Mouse (Mus musculus): Measurements from ENCODE around the gene H2afy2. TPM values are rescaled to one million over a fixed set of nuclear protein-coding genes. Genes with fewer than 3 reads are reported as not detected.
A peak's percentile ranks its signal among the peaks of the same experiment; 100 is the strongest.

The H2afy2 gene
- polyA plus RNA-seq, 1 experiment from 2014 or later, result 142 TPM

DNA sequence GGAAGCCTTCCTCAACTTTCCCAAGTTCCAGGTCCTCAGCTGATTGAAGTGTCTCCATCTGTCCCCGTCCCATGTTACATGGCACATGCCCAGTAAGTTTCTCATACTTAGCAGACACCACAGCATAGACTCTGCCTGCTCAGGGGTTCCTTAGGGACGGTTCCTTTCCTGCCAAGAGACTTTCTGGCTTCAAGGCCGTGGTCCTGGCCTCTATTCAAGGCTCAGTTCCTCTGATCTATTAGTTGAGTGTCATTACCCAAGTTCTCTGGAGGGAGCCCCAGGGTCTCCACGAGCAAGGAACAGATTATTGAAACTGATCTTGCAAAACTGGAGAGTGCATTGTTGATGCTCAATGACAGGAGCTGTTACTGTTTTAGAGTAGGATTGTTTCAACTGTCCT, 79.3 kb downstream of the H2afy2 start:
- ATAC-seq (ENCODE audit: insufficient read depth) (no peak), DNase-seq (no peak)
- H3K36me3 ChIP-seq (ENCODE audit: insufficient read depth), result peaks cover 16% of the 10 kb centered on the region
- no peak overlapping the region for H3K4me2 ChIP-seq
- H3K27me3 ChIP-seq (ENCODE audit: insufficient read depth, low read length), result no peaks in the 10 kb centered on the region
- H3K4me1 ChIP-seq (ENCODE audit: insufficient read depth), result no peaks in the 10 kb centered on the region
- no peak for TF ChIP-seq CTCF (IDR thresholded peaks at IDR 0.05; ENCODE audit: low read depth)
- no peak overlapping the region for H3K9ac ChIP-seq
- 72% methylated on average over 4 of the region's 4 CpGs for WGBS
- H3K27ac ChIP-seq (ENCODE audit: low read depth), result no peak overlapping the region
- no peak overlapping the region for H3K4me3 ChIP-seq (ENCODE audit: low read depth, low read length)
- no peaks in the 10 kb centered on the region for H3K9me3 ChIP-seq (ENCODE audit: low read depth, low read length)

DNA sequence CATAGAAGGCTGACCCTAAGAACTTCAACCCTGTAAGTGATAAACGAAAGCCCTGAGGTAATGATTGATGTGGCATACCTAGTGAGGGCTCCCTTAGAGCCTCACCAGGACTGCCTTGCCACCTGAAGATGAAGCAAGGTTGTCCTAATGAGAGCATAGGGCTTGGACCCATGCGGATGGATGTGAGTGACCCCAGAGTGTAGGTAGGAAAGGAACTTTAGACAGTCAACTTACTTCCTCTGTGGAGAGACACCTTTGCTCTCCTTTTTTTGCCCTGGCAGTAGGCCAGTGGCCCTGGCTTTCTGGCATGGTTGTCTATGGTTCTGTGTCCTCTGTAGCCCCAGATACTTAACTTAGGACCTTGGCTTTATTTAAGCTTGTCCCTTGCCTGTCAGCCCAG, 86.9 kb downstream of the H2afy2 start:
- Histone ChIP-seq H3K4me1 (ENCODE audit: insufficient read depth) (peaks cover 10% of the 10 kb centered on the region), H3K9me3 (ENCODE audit: low read depth, low read length) (no peaks in the 10 kb centered on the region), H3K4me3 (ENCODE audit: low read depth, low read length) (peak overlapping the region; percentile 98), H3K27me3 (ENCODE audit: insufficient read depth, low read length) (no peaks in the 10 kb centered on the region), H3K36me3 (ENCODE audit: insufficient read depth) (peaks cover 35% of the 10 kb centered on the region), H3K27ac (ENCODE audit: low read depth) (no peak overlapping the region), H3K4me2 (peak overlapping the region; percentile 99), H3K9ac (peak overlapping the region; percentile 73; the same call in 1 of the 2 replicates)
- WGBS, result 80% methylated on average over 2 of the region's 2 CpGs
- no peak for TF ChIP-seq CTCF (IDR thresholded peaks at IDR 0.05; ENCODE audit: low read depth)
- no peak for ATAC-seq (ENCODE audit: insufficient read depth)
- no peak for DNase-seq

DNA sequence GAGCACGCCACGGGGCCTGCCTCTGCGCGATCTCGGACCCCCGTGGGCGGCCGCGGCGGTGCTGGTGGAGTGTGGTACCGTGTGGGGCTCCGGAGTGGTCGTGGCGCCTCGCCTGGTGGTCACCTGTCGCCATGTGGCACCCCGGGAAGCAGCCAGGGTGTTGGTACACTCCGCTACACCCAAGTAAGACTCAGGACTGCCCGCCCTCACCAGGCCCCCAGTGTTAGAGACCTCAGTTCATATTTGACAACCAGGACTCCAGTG, 87.5 kb downstream of the H2afy2 start:
- ATAC-seq (ENCODE audit: insufficient read depth), result no peak
- H3K27ac ChIP-seq (ENCODE audit: low read depth), result no peak overlapping the region
- H3K4me1 ChIP-seq (ENCODE audit: insufficient read depth), result peaks cover 10% of the 10 kb centered on the region
- H3K4me3 ChIP-seq (ENCODE audit: low read depth, low read length), result peak overlapping the region; percentile 98
- no peak for DNase-seq
- H3K4me2 ChIP-seq, result peak overlapping the region; percentile 99
- H3K36me3 ChIP-seq (ENCODE audit: insufficient read depth), result peaks cover 36% of the 10 kb centered on the region
- no peak for TF ChIP-seq CTCF (IDR thresholded peaks at IDR 0.05; ENCODE audit: low read depth)
- 7% methylated on average over 19 of the region's 19 CpGs for WGBS
- peak overlapping the region; percentile 73 for H3K9ac ChIP-seq
- H3K9me3 ChIP-seq (ENCODE audit: low read depth, low read length), result no peaks in the 10 kb centered on the region
- no peaks in the 10 kb centered on the region for H3K27me3 ChIP-seq (ENCODE audit: insufficient read depth, low read length)

DNA sequence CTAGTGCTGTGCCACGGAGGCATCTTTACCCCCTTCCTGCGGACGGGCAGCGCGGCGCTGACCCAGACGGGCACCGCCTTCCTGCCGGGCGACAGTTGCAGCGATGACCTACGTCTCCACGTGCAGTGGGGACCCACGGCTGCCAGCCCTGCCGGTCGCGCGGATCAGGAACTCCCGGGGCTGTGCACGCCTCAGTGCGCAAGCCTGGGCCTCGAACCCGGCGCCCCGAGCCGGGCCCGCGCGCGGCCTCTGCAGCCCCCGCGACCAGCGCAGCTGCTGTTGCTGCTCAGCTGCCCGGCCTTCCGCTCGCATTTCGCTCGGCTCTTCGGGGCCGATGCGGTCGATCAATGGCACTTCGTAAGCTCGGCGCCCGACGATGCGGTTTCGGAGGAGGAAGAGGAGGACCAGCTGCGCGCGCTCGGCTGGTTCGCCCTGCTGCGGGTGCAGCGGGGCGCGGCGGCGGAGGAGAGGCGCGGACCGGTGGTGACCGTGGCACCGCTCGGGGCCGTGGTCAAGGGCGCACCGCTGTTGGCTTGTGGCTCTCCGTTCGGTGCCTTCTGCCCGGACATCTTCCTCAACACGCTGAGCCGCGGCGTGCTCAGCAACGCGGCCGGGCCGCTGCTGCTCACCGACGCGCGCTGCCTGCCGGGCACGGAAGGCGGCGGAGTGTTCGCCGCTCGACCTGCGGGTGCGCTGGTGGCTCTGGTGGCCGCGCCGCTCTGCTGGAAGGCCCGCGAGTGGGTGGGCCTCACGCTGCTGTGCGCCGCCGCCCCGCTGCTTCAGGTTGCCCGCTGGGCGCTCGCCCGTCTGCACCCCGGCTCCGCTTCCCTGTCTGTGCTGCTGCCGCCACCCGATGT, 88.0 kb downstream of the H2afy2 start:
- peak overlapping the region; percentile 98 for H3K4me3 ChIP-seq (ENCODE audit: low read depth, low read length)
- ATAC-seq (ENCODE audit: insufficient read depth), result peak; percentile 0
- under 1% methylated on average over 110 of the region's 111 CpGs for WGBS
- peak overlapping the region; percentile 73 for H3K9ac ChIP-seq
- peaks cover 10% of the 10 kb centered on the region for H3K4me1 ChIP-seq (ENCODE audit: insufficient read depth)
- H3K27ac ChIP-seq (ENCODE audit: low read depth), result no peak overlapping the region
- DNase-seq, result peak; percentile 34
- peak overlapping the region; percentile 99 for H3K4me2 ChIP-seq
- no peak for TF ChIP-seq CTCF (IDR thresholded peaks at IDR 0.05; ENCODE audit: low read depth)
- H3K36me3 ChIP-seq (ENCODE audit: insufficient read depth), result peaks cover 42% of the 10 kb centered on the region
- no peaks in the 10 kb centered on the region for H3K9me3 ChIP-seq (ENCODE audit: low read depth, low read length)
- H3K27me3 ChIP-seq (ENCODE audit: insufficient read depth, low read length), result no peaks in the 10 kb centered on the region

DNA sequence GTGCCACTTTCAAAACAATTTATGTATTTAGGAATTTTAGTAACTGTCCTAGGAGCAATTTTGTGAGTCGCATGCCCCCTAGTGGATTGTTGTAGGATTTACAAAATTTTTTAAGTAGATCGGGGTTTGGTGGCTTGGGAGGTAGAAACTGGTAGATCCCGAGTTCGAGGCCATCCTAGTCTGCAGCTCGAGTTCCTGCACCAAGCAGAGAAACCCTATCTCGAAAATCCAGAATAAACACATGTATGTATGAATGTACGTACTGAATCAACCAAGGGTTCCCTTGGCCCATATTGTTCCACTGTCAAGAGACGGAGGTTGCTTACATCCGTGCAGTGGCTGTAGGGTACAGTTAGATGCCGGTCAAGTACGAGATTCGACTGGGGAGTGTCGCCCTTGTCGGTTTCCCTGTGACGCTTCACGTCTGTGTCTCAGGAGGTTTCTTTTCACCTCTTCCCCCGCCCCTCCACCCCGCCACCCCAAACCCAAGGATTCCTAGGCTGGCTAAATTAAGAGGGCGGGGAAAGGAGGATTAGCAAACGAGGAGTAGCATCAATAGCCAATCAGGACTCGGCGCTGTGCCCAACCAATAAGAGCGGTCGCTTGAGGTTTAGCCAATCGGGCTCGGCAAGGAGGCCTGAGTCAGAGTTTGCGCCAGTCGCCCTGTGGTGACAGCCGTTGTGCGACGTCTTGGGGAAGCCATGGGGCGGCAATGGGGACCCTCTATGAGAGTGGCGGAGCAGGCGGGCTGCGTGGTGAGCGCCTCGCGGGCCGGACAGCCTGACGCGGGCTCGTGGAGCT, 88.9 kb downstream of the H2afy2 start, which contains the start of gene Tysnd1:
Gene Tysnd1, plus strand, starts transcription at position 645 of the 801 bp plus-strand sequence.
- DNase-seq, result peak; percentile 99
- peak; percentile 57 for TF ChIP-seq CTCF (IDR thresholded peaks at IDR 0.05; ENCODE audit: low read depth)
- peak; percentile 97 for ATAC-seq (ENCODE audit: insufficient read depth)
- 1% methylated on average over 42 of the region's 42 CpGs for WGBS
- Histone ChIP-seq H3K9ac (peak within 1 kb of the TSS; percentile 73), H3K4me2 (peak within 1 kb of the TSS; percentile 99), H3K27ac (ENCODE audit: low read depth) (no peak within 1 kb of the TSS), H3K4me3 (ENCODE audit: low read depth, low read length) (peak within 1 kb of the TSS; percentile 98), H3K27me3 (ENCODE audit: insufficient read depth, low read length) (no peaks in the 10 kb centered on the region), H3K4me1 (ENCODE audit: insufficient read depth) (peaks cover 10% of the 10 kb centered on the region), H3K9me3 (ENCODE audit: low read depth, low read length) (no peaks in the 10 kb centered on the region), H3K36me3 (ENCODE audit: insufficient read depth) (peaks cover 50% of the 10 kb centered on the region)

DNA sequence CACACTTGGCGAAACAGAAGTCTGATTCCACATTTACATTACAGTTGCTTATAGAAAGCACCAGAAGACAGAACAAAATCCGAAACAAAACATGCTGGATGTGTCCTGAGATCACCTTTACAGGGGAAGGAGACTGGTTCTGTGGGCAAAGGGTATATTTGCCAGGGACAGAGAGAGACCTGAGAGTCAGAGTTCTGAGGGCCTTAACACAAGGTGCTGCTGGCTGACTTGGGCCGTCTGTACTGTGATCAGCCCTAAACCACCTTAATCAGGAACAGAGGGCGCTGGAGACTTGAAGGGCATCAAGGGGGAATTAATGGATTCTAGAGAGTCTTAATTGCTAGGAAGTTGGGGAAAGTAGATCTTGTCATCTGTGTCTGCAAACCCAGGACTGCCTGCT, 90.4 kb downstream of the H2afy2 start:
- H3K9me3 ChIP-seq (ENCODE audit: low read depth, low read length), result no peaks in the 10 kb centered on the region
- no peak overlapping the region for H3K27ac ChIP-seq (ENCODE audit: low read depth)
- DNase-seq, result no peak
- H3K4me3 ChIP-seq (ENCODE audit: low read depth, low read length), result no peak overlapping the region
- H3K36me3 ChIP-seq (ENCODE audit: insufficient read depth), result peaks cover 57% of the 10 kb centered on the region
- no peak for TF ChIP-seq CTCF (IDR thresholded peaks at IDR 0.05; ENCODE audit: low read depth)
- H3K27me3 ChIP-seq (ENCODE audit: insufficient read depth, low read length), result no peaks in the 10 kb centered on the region
- H3K9ac ChIP-seq, result no peak overlapping the region
- WGBS, result 76% methylated on average over 4 of the region's 4 CpGs
- no peak overlapping the region for H3K4me2 ChIP-seq
- peaks cover 10% of the 10 kb centered on the region for H3K4me1 ChIP-seq (ENCODE audit: insufficient read depth)
- no peak for ATAC-seq (ENCODE audit: insufficient read depth)

DNA sequence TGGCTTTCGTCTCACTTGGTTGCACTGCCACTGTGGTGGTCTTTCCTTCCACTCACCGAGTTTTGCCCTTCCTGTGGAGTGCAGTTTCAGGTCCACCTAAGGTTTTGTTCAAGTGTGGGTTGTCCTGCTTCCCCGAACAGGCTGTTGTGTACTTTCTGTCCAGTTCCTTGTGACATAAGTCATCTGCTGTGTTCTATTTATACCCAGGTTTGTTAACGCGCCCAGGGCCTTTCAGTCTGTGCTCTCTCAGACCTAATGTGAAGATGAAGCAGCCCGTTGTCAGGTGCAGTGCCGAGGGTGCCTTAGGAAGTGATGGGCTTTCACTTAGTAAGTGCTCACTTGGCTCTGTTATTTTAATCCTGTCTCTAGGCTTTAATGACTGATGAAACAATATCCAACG, 94.5 kb downstream of the H2afy2 start:
- Histone ChIP-seq H3K4me1 (ENCODE audit: insufficient read depth) (no peaks in the 10 kb centered on the region), H3K36me3 (ENCODE audit: insufficient read depth) (peaks cover 89% of the 10 kb centered on the region), H3K4me3 (ENCODE audit: low read depth, low read length) (no peak overlapping the region), H3K4me2 (no peak overlapping the region), H3K9ac (no peak overlapping the region), H3K9me3 (ENCODE audit: low read depth, low read length) (no peaks in the 10 kb centered on the region), H3K27ac (ENCODE audit: low read depth) (no peak overlapping the region), H3K27me3 (ENCODE audit: insufficient read depth, low read length) (no peaks in the 10 kb centered on the region)
- TF ChIP-seq CTCF (IDR thresholded peaks at IDR 0.05; ENCODE audit: low read depth), result no peak
- DNase-seq (no peak), ATAC-seq (ENCODE audit: insufficient read depth) (no peak)
- 84% methylated on average over 8 of the region's 8 CpGs for WGBS

Small RNA genes within 50 kb of the gene (microRNA-seq; reads per million reads assigned to microRNA genes)
- not detected for gene Mir5108 (ENCODE audit: borderline number of aligned reads)

Other genes starting within 250 kb of the H2afy2 start
- 0.05 and 0.09 TPM in 2 replicates for gene Npffr1, start 188.7 kb downstream of the H2afy2 start, polyA plus RNA-seq (2014; fragmentation: Nextera tagmentation; extraction: Ambion mirVana)
- 213 TPM in 2 replicates for gene Ppa1, start 135.6 kb downstream of the H2afy2 start, polyA plus RNA-seq (2014; fragmentation: Nextera tagmentation; extraction: Ambion mirVana)
- gene Sar1a, start 103.8 kb downstream of the H2afy2 start, polyA plus RNA-seq (2014; fragmentation: Nextera tagmentation; extraction: Ambion mirVana), result 265 and 272 TPM in 2 replicates
- 37.2 and 41.4 TPM in 2 replicates for gene Tysnd1, start 88.6 kb downstream of the H2afy2 start, polyA plus RNA-seq (2014; fragmentation: Nextera tagmentation; extraction: Ambion mirVana)
- 11.5 and 12.1 TPM in 2 replicates for gene Aifm2, start 68.9 kb downstream of the H2afy2 start, polyA plus RNA-seq (2014; fragmentation: Nextera tagmentation; extraction: Ambion mirVana)
- gene Col13a1, start 195.0 kb upstream of the H2afy2 start, polyA plus RNA-seq (2014; fragmentation: Nextera tagmentation; extraction: Ambion mirVana), result 25.7 and 26.8 TPM in 2 replicates

Measured in lung, embryonic 14.5 days (tissue).